Mouse (Mus musculus) heart, postnatal 36 days (tissue): Measurements from ENCODE around the gene Ftl1-ps1. TPM values are rescaled to one million over a fixed set of nuclear protein-coding genes. Genes with fewer than 3 reads are reported as not detected.

Experiments used
- DNase-seq, 2 experiments: peaks; one replicate each; pipeline ENCODE4 v3.0.0; 2021 to 2022
- intact Hi-C: fragments of 180-260 bp; cut with DNase I; formaldehyde crosslinking; loops from one replicate; pipeline ENCODE4 v1.15.1; 2025
- microRNA-seq, 2 experiments: library from miRNA; unstranded; fragments of <30 nt; microRNA quantifications; one replicate each; pipeline ENCODE4 v1.2.0; 2021; ENCODE audit warnings: borderline number of aligned reads in 2 of 2
- total RNA-seq, 2 experiments: library from RNA; stranded (reverse); gene quantifications; 2 replicates each; pipeline ENCODE4 v1.2.3; 2021

Ftl1-ps1 gene
- 100 to 1,000 TPM; 275 to 280 TPM for total RNA-seq

- intact Hi-C loops: no loop called here
- no peak for DNase-seq
These were observed at the start of gene Ftl1-ps1 for GRCm38 (mm10) chr13:74399298-74399839. TSS of gene Ftl1-ps1 (plus strand) at chr13:74399694.

- no peak for DNase-seq
- intact Hi-C loops: loop anchor here (5.0 kb wide), 2 partner anchors 33 to 112 kb away; partner anchors contain the start of gene Pdcd6
These were observed 49.0 kb upstream of the Ftl1-ps1 start for GRCm38 (mm10) chr13:74350435-74350906.

DNA sequence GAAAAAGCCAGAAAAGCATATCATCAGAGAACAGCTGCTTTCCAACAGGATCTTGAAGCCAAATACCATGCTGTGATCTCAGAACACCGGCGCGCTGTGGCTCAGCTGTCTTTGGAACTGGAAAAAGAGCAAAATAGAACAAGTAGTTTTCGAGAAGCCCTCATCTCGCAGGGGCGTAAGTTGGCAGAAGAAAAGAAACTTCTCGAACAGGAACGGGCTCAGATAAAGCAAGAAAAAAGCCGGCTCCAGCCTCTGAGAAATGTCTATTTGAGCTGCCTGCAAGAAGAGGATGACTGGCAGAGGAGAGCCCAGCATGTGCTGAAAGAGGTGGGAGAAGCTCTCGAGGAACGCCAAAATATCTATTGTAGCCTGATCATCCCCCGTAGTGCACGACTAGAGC lies 43.0 kb upstream of the Ftl1-ps1 start:
- intact Hi-C loops: no loop called here
- no peak for DNase-seq

DNA sequence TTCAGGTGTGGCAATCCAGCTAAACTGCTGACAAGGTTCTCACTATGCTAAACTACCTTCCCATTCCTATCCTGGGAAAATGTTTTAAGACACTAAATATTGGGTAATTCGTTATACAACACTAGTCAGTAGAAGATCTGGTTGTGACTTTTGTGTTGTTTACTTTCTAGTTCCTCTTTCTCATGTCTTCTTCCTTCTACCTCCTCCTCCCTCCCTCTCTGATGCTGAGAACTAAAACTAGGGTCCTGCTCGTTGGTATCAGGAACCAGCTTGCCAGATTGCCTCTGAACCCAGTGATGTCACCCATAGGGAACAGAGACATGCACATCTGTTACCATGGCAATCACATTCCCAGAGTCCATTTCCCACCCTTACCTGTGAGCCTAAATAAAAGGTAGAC lies 37.3 kb upstream of the Ftl1-ps1 start:
- intact Hi-C loops: no loop called here
- no peak for DNase-seq

- intact Hi-C loops: no loop called here
- peak; percentile 12 to 58 for DNase-seq
These were observed 36.2 kb upstream of the Ftl1-ps1 start for GRCm38 (mm10) chr13:74363176-74363858.

DNA sequence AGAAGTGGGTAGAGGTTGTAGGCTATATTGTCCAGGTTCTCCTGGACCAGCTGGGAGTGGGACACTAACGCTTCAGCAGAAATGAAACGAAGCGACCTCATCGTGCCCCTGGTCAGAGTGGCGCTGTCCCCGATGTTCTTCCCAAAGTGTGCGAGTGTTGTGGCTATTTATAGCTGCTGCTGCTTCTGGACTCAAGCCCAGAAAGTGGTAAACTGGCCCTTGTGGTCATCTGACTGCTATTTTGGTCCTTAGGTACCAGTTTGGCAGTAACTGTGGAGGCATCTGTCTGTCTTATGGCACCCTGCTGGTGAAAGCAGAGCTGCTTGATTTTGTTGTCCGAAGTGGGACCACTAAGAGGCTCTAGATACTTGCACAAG lies 35.6 kb upstream of the Ftl1-ps1 start, which contains the start of gene Lrrc14b:
TSS of gene Lrrc14b (minus strand) at position 147 of the 377 bp plus-strand sequence.
- peak in 1 of 2 experiments; percentile 42 for DNase-seq
- intact Hi-C loops: no loop called here

GRCm38 (mm10) chr13:74381533-74382276 lies 17.8 kb upstream of the Ftl1-ps1 start:
- intact Hi-C loops: no loop called here
- no peak for DNase-seq

DNA sequence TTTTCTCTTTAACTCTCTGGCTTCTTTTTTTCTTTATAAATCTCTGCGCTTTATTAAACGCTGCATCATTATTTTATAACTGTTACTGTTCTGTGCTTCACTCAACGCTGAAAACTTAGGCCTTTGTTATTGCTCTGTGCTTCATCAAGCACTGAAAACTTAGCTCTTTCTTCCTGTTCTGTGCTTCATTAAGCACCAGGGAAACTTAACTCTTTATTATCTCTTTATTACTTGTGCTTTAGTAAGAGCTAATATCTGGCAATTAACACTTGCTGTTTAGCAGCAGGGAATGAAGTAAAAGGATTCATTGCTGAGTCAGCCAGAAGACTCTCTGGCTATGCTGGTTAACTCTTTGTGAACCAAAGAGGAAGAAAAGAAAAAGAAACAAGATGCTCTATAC lies 17.2 kb upstream of the Ftl1-ps1 start:
- DNase-seq: no peak
- intact Hi-C loops: no loop called here

DNA sequence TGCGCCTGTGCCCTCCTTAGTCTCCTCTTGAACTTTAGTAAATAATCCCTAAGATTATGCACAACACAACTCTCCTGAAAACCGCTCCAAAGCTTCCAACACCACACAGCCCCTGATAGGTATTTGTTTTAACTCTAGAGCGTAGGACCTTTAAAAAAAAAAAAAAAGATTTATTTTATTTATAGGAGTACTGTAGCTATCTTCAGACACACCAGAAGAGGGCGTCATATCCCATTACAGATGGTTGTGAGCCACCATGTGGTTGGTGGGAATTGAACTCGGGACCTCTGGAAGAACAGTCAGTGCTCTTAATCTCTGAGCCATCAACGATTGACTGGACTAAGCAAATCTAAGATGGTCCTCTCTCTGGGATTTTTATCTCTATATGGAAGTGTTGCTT lies 9.8 kb upstream of the Ftl1-ps1 start:
- no peak for DNase-seq
- intact Hi-C loops: loop anchor here (5.0 kb wide), 1 partner anchor 42 kb away; no protein-coding TSS in a partner anchor

DNA sequence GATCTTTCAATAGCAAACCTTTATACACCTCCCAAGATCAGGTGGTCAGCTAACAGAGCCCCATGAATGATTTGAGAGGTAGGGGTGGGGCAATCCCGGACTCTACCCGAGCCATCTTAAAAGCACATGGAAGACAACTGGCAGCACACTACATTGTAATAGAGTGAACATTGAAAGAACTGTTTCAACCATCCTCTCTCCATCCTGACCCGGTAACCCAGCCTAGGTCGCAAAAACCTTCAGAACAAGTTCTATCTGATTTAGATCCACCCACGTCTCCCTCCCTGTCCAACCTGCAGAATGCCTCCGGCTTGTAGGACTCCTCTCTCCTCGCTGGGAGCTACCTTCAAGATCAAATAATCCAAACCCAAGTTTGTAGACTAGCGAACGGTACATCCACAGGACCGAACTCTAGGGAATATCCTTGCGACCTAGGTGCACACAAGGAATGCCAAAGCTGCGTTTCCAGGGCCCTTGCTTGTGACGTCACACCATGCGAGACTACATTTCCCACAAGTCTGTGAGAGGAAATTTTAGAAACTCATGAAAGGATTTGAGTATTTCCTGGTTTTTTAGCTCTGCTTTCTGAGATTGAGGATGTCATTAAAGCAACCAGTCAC lies 9.0 kb upstream of the Ftl1-ps1 start, which contains the start of gene Zfp72:
TSS of gene Zfp72 (minus strand) at position 466 of the 620 bp plus-strand sequence.
- peak; percentile 73 to 77 for DNase-seq
- intact Hi-C loops: loop anchor here (5.0 kb wide), 1 partner anchor 43 kb away; no protein-coding TSS in a partner anchor

- intact Hi-C loops: loop anchor here (5.0 kb wide), 1 partner anchor 44 kb away; no protein-coding TSS in a partner anchor
These were observed 8.3 kb upstream of the Ftl1-ps1 start for GRCm38 (mm10) chr13:74391156-74391555.

GRCm38 (mm10) chr13:74439895-74440294 lies 40.4 kb downstream of the Ftl1-ps1 start:
- DNase-seq: no peak
- intact Hi-C loops: no loop called here

More at GRCm38 (mm10) chr13:74391156-74391555, 8.3 kb upstream of the Ftl1-ps1 start:
- no peak for DNase-seq

Small RNA genes lying within 50 kb of the gene (microRNA-seq; reads per million reads assigned to microRNA genes)
- 0 reads per million in 2 experiments for gene Mir692-3

Other genes with a start within 250 kb of the Ftl1-ps1 start
- gene Exoc3, start 191.0 kb upstream of the Ftl1-ps1 start, total RNA-seq: 10 to 100 TPM; 45.6 to 46.3 TPM
- gene Ahrr, start 107.4 kb upstream of the Ftl1-ps1 start, total RNA-seq: under 1 TPM; 0.73 to 0.97 TPM
- gene Pdcd6, start 82.1 kb upstream of the Ftl1-ps1 start, total RNA-seq: 10 to 100 TPM; 42.2 to 47.1 TPM
- gene Sdha, start 49.4 kb upstream of the Ftl1-ps1 start, total RNA-seq: 1,000 to 10,000 TPM; 1,522 to 1,570 TPM
- gene Ccdc127, start 49.4 kb upstream of the Ftl1-ps1 start, total RNA-seq: 10 to 100 TPM; 46.4 to 50.7 TPM
- gene Lrrc14b, start 35.7 kb upstream of the Ftl1-ps1 start, total RNA-seq: 10 to 100 TPM; 68.0 to 78.6 TPM
- gene Zfp72, start 8.9 kb upstream of the Ftl1-ps1 start, total RNA-seq: 1 to 10 TPM; 2.6 to 3.6 TPM
- 1 to 10 TPM; 6.2 to 6.6 TPM for gene Zfp825, start 94.3 kb downstream of the Ftl1-ps1 start, total RNA-seq
- 10 to 100 TPM; 48.7 to 58.7 TPM for gene Erap1, start 239.9 kb downstream of the Ftl1-ps1 start, total RNA-seq